ENCODE assay signal across 20 mouse cellular contexts in the genomic region with DNA sequence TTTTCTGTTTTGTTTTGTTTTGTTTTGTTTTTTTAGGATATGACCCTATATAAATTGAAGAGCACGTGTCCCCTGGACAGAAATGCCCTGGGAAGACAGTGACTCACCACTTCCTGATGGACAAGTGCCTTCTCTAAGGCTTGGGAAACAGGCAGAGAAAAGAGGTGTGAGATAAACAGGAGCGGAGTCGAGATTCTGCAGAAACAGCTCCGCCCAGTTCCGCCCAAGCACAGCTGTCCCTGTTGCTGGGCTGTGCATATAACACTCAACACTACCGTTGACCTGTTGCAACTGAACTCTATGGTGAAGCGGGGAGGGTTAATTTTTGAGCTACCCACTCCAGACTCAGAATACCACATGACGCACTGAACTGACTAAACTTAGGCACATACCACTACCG.
A peak's percentile ranks its signal among the peaks of the same experiment; 100 is the strongest.
DNase-seq lines count a peak whose midpoint lies in the region; ATAC-seq and TF ChIP-seq lines count a peak whose summit lies in the region.
"Had no signal": no experiment of that assay in that cellular context is flagged by ENCODE, and none has a peak within 500 bp of the region (broad histone marks: within the 10 kb centered on the region; RNA-seq: fewer than 3 reads in every experiment).

No protein-coding gene starts in this region.

- no peaks in the 10 kb centered on the region for H3K9me3 ChIP-seq in heart, embryonic 10.5 days
- no peaks in the 10 kb centered on the region for H3K9me3 ChIP-seq in liver, embryonic 12.5 days (replicated peaks)
- no peaks in the 10 kb centered on the region for H3K9me3 ChIP-seq in stomach, postnatal 0 days (ENCODE audit: control insufficient read depth, low read length)
- H3K9me3 ChIP-seq: embryonic facial prominence, embryonic 13.5 days; forebrain, embryonic 10.5 days; limb, embryonic 12.5 days; midbrain, embryonic 12.5 days; neural tube, embryonic 15.5 days had no signal

- ATAC-seq in liver, embryonic 12.5 days = peak; percentile 84
- no peak for ATAC-seq in stomach, postnatal 0 days (ENCODE audit: low FRiP score, low TSS enrichment)

- TF ChIP-seq EP300 in stomach, postnatal 0 days (optimal IDR thresholded peaks at IDR 0.05) = no peak

- WGBS in heart, embryonic 10.5 days = 44% methylated on average over 9 of the region's 9 CpGs
- 39% methylated on average over 9 of the region's 9 CpGs for WGBS in liver, embryonic 12.5 days (ENCODE audit: insufficient replicate concordance)
- 77% methylated on average over 9 of the region's 9 CpGs for WGBS in stomach, postnatal 0 days

- H3K27ac ChIP-seq in layer of hippocampus, adult 2 months = 0 out of 2 replicates have a peak overlapping the region, but pooled peaks have one; percentile 8
- no peak overlapping the region for H3K27ac ChIP-seq in heart, embryonic 10.5 days
- H3K27ac ChIP-seq in liver, embryonic 12.5 days = no peak overlapping the region
- H3K27ac ChIP-seq in stomach, postnatal 0 days (replicated peaks) = no peak overlapping the region
- H3K27ac ChIP-seq: embryonic facial prominence, embryonic 13.5 days; forebrain, embryonic 10.5 days; limb, embryonic 12.5 days; midbrain, embryonic 12.5 days; neural tube, embryonic 15.5 days had no signal

- TF ChIP-seq CTCF in layer of hippocampus, adult 2 months (conservative IDR thresholded peaks at IDR 0.05) = no peak
- TF ChIP-seq CTCF in stomach, postnatal 0 days (IDR thresholded peaks at IDR 0.05; ENCODE audit: low read depth) = no peak

- peaks cover 23% of the 10 kb centered on the region for H3K4me1 ChIP-seq in heart, embryonic 10.5 days
- H3K4me1 ChIP-seq in liver, embryonic 12.5 days = peaks cover 42% of the 10 kb centered on the region
- no peaks in the 10 kb centered on the region for H3K4me1 ChIP-seq in stomach, postnatal 0 days (replicated peaks; ENCODE audit: control insufficient read depth, insufficient read depth)

- no peaks in the 10 kb centered on the region for H3K27me3 ChIP-seq in heart, embryonic 10.5 days (ENCODE audit: insufficient read depth, poor library complexity, severe bottlenecking)
- no peaks in the 10 kb centered on the region for H3K27me3 ChIP-seq in liver, embryonic 12.5 days (replicated peaks)
- H3K27me3 ChIP-seq in stomach, postnatal 0 days (ENCODE audit: control insufficient read depth, insufficient read depth, low read length) = no peaks in the 10 kb centered on the region
- H3K27me3 ChIP-seq: embryonic facial prominence, embryonic 13.5 days; limb, embryonic 12.5 days; midbrain, embryonic 12.5 days; neural tube, embryonic 15.5 days had no signal

- H3K4me3 ChIP-seq in layer of hippocampus, adult 2 months = no peak overlapping the region
- H3K4me3 ChIP-seq in heart, embryonic 10.5 days = no peak overlapping the region
- H3K4me3 ChIP-seq in liver, embryonic 12.5 days = no peak overlapping the region
- no peak overlapping the region for H3K4me3 ChIP-seq in stomach, postnatal 0 days (ENCODE audit: low read depth, low read length)
- H3K4me3 ChIP-seq: embryonic facial prominence, embryonic 13.5 days; forebrain, embryonic 10.5 days; limb, embryonic 12.5 days; midbrain, embryonic 12.5 days; myocyte; neural tube, embryonic 15.5 days had no signal

- DNase-seq in layer of hippocampus, adult 2 months (ENCODE audit: low spot score in 2 of 2) = no peak
- DNase-seq in layer of hippocampus, adult 8-10 months (ENCODE audit: low spot score in 2 of 2) = no peak
- DNase-seq in heart, embryonic 10.5 days (ENCODE audit: low spot score) = peak; percentile 75
- peak; percentile 21 for DNase-seq in lung, postnatal 36 days
- no peak for DNase-seq in spleen, adult 18-20 months
- no peak for DNase-seq in ovary, postnatal 10 days (ENCODE audit: low spot score)
- DNase-seq in stomach, postnatal 0 days (ENCODE audit: low spot score) = no peak
- DNase-seq: adrenal gland, postnatal 36 days; cerebellum, adult 9-10 months; kidney, adult 18-20 months; kidney, postnatal 14 days; retina, postnatal 1 day; thymus, adult 2 months had no signal

- no peak overlapping the region for H3K9ac ChIP-seq in liver, embryonic 12.5 days
- no peak overlapping the region for H3K9ac ChIP-seq in stomach, postnatal 0 days (ENCODE audit: low read length)
- H3K9ac ChIP-seq: embryonic facial prominence, embryonic 13.5 days; limb, embryonic 12.5 days; midbrain, embryonic 12.5 days; neural tube, embryonic 15.5 days had no signal

- no peaks in the 10 kb centered on the region for H3K36me3 ChIP-seq in heart, embryonic 10.5 days
- H3K36me3 ChIP-seq in liver, embryonic 12.5 days = no peaks in the 10 kb centered on the region
- no peaks in the 10 kb centered on the region for H3K36me3 ChIP-seq in stomach, postnatal 0 days (ENCODE audit: control insufficient read depth, insufficient read depth, low read length)
- H3K36me3 ChIP-seq: embryonic facial prominence, embryonic 13.5 days; forebrain, embryonic 10.5 days; limb, embryonic 12.5 days; midbrain, embryonic 12.5 days; neural tube, embryonic 15.5 days had no signal

- 0 out of 2 replicates have a peak overlapping the region, but pooled peaks have one; percentile 6 for H3K4me2 ChIP-seq in liver, embryonic 12.5 days
- H3K4me2 ChIP-seq in stomach, postnatal 0 days (replicated peaks; ENCODE audit: low read depth) = no peak overlapping the region
- H3K4me2 ChIP-seq: embryonic facial prominence, embryonic 13.5 days; limb, embryonic 12.5 days; midbrain, embryonic 12.5 days; neural tube, embryonic 15.5 days had no signal

Comparison
In these comparisons a context has a peak if more than half of its experiments do, and no peak if none do; other contexts are left out.
1. DNase-seq: peak in heart, embryonic 10.5 days (single experiment) and lung, postnatal 36 days (single experiment); none in layer of hippocampus, adult 2 months (0 of 2), layer of hippocampus, adult 8-10 months (0 of 2), spleen, adult 18-20 months (0 of 2), ovary, postnatal 10 days (single experiment) and stomach, postnatal 0 days (single experiment).